Mouse (Mus musculus): Measurements from ENCODE around the gene Tmem229b.
A peak's percentile ranks its signal among the peaks of the same experiment; 100 is the strongest.

- TF ChIP-seq CTCF (IDR thresholded peaks at IDR 0.05; ENCODE audit: low read depth) (peak; percentile 90), EP300 (optimal IDR thresholded peaks at IDR 0.05) (no peak)
Measured at GRCm38 (mm10) chr12:78918227-78919078, 89.0 kb downstream of the Tmem229b start.

Measured in stomach, postnatal 0 days (tissue).